Mouse (Mus musculus) spleen, postnatal 4 days (tissue): ENCODE measurements around the gene Gm44503.

ENCODE experiments used
- DNase-seq, 2 experiments: peaks; one replicate each; pipeline ENCODE4 v3.0.0; 2022; ENCODE audit warnings: low spot score in 2 of 2

The Gm44503 gene

DNA sequence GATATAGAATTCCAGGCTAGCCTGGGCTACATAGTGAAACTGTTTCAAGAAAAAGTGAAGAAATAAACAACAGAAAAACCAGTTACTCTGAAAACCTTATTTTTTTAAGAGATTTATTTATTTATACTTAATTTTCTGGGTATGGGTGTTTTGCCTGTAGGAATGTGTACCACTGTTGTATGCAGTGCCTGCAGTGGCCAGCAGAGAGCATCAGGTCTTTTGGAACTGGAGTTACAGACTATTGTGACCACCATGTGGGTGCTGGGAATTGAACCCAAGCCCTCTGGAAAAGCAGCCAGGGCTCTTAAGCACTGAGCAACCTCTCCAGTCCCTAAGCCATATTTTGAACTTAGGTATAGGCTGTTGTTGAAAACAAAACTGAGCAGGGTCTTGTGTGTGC, 14.3 kb downstream of the Gm44503 start:
- no peak for DNase-seq

DNA sequence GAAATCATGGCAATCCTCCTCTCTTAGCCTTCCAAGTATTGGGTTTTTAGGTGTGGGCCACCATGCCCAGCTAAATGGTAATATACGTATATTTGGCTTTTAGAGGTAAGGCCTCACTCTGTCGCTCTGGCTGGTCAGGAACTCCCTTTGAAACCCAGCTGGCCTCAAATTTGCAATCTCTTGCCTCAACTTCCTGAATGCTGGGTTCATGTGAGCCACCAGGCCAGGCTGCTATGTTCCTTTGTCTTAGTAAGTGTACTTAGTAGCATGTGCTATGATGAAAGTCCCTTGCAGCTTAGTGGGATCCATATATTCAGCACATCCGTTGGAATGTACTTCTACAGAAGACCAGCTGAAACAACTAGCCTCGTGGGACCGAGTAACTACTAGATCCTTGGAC, 16.1 kb downstream of the Gm44503 start:
- no peak for DNase-seq

DNA sequence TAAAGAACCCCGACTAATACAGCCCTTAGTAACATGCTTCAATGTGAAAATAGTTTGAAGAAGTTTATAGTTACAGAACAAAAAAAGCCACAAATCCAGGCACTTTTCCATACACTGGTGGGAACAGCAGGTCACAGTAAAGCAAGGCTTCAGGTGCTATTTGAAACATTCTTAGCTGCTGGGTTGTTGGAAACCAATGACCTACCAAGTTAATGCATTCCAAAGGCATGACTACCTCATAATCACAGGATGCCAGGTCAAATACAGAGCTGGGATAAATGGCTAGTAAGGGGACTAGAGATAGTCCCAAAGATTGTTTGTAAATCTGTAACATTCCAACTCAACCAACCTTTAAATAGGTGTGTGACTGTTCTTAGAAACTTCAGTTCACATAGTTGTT, 16.6 kb downstream of the Gm44503 start:
- no peak for DNase-seq

DNA sequence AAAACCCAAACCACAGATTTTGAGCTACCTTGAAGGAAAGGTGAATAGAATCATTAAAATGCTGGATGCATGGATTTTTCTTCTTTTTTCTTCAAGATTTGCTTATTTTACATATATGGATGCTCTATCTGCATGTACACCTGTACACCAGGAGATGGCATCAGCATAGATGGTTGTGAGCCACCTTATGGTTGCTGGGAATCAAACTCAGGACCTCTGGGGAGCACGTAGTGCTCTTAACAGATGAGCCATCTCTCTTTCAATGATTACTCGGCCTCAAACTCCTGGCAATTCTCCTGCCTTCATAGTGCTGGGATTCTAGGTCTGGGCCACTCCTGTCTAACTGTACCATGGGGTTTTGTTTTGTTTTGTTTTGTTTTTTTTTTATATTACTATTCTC, 24.4 kb downstream of the Gm44503 start:
- DNase-seq = no peak

GRCm38 (mm10) chr9:72985250-72986220, 26.9 kb downstream of the Gm44503 start, which contains the start of the genes Ccpg1os and Ccpg1:
Ccpg1os (minus strand) TSS chr9:72985382.
Ccpg1 (plus strand) TSS chr9:72985429.
- DNase-seq = peak; percentile 94 to 95

DNA sequence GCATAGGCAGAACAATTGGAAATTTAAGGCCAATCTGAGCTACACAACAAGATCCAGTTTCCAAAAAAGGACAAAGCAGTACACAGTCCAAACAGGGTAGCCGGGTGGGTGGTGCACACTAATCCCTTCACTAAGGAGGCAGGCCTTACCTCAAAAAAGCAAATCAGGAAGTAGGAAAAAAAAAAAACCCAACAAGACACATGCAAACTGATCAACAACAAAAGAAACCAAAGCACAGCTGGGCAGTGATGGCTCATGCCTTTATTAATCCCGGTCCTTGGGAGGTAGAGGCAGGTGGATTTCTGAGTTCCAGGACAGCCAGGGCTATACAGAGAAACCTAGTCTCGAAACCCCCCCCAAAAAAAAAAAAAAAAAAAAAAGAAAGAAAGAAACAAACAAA, 29.1 kb downstream of the Gm44503 start:
- DNase-seq = no peak

- DNase-seq = no peak
Measured at GRCm38 (mm10) chr9:72988706-72989105, 30.1 kb downstream of the Gm44503 start.

GRCm38 (mm10) chr9:72991420-72991819, 32.8 kb downstream of the Gm44503 start:
- DNase-seq = no peak

- no peak for DNase-seq
Measured at GRCm38 (mm10) chr9:72992576-72992975, 33.9 kb downstream of the Gm44503 start.

GRCm38 (mm10) chr9:72996167-72996566, 37.5 kb downstream of the Gm44503 start:
- no peak for DNase-seq

GRCm38 (mm10) chr9:72996806-72997205, 38.2 kb downstream of the Gm44503 start:
- DNase-seq = no peak

- no peak for DNase-seq
Measured at GRCm38 (mm10) chr9:73000487-73000886, 41.8 kb downstream of the Gm44503 start.

DNA sequence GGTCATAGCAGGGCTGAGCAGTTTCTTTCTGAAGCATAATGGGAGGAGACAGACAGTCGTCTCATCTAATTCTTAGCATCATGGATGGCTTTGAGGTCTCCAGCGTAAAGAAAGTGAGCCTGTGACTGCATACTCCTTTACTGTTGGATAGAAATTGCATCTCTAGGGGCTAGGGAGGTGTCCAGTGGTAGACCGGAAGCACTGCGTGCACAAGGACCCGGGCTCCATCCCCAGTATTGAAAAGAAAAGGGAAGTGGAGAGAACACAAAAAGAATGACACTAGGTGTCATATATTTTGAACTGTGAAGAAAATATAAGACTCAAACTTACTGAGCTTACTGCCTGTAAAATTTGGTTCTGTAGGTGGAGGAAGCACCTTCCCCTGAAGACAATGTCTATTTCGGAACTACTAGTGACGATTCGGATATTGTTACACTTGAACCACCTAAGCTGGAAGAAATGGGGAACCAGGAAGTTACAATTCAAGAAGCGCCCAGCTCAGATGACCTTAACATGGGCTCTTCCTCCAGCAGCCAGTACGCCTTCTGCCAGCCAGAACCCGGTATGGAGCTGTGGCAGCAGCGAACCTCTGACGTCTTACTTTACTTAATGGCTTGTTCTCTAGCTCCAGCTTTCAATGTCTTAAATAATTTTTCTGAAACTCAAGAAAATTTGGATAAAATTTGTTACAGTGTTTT, 42.8 kb downstream of the Gm44503 start:
- DNase-seq = no peak

GRCm38 (mm10) chr9:73002177-73002576, 43.5 kb downstream of the Gm44503 start:
- no peak for DNase-seq

DNA sequence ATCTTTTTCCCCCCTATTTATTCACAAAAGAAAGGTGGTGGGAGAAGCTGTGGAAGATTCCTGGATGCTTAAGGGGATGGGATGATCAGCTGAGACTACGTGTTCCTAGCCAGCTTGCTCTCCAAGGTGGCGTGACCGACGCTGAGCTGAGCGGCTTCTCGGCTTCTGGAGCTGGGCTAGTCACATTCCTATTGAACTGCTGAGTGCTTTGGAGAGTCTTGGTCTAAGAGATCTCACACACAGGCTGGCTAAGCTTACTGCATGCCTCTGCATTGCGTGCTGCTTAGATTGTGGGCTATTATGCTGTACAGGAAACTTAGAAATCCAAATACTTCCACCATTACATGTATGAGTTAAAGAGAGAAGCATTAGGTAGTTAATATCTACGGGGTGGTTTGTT, 45.4 kb downstream of the Gm44503 start:
- no peak for DNase-seq

DNA sequence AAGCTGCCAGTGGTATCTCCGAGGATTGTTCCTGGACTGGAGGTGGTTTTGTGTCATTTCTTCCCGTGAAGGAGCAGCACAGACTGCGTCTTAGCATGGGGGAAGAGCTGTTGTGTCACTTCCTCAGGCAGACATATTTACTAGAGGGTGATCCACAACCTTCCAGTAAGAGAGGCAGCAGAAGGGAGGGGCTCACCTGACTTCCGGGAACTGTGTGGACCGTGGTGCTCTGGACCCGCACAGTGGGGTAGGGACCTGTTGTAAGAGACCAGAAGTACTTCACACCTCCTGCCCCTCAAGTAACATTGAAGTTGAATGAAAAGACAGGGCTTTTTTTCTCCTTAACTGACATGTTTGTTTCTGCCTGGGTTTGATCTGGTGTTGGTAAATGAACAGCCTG, 46.5 kb downstream of the Gm44503 start:
- DNase-seq = no peak

- DNase-seq = no peak
Measured at GRCm38 (mm10) chr9:73006175-73006574, 47.5 kb downstream of the Gm44503 start.

GRCm38 (mm10) chr9:73008384-73008783, 49.7 kb downstream of the Gm44503 start:
- no peak for DNase-seq

- DNase-seq = no peak
Measured at GRCm38 (mm10) chr9:73012629-73013028, 54.0 kb downstream of the Gm44503 start.

DNA sequence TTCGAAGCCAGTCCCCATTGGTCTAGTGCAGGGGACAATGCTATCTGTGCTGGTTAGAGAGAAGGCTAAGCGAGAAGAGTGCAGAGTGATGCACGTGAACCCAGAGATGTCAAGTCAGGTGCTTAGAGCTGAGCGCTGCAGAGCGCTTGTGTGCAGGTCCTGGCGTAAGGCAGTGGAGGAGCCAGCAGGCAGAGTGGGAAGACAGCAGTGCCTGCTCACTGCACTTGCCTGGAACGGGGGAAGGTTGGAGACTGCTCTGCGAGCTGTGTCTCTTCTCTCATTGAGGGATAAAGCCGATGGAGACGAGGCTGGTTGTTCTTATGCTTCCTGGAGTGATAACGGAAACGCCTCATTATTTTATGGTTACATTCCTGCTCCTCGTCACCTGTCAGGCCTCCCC, 56.1 kb downstream of the Gm44503 start:
- no peak for DNase-seq

GRCm38 (mm10) chr9:73019841-73020240, 61.2 kb downstream of the Gm44503 start:
- DNase-seq = no peak

GRCm38 (mm10) chr9:73020566-73021097, 62.0 kb downstream of the Gm44503 start:
- DNase-seq = no peak
